Mouse (Mus musculus): ENCODE results near the gene Mbnl1.

GRCm38 (mm10) chr3:60483305-60483704, 10.7 kb downstream of the Mbnl1 start:
- TF ChIP-seq CTCF (conservative IDR thresholded peaks at IDR 0.05; ENCODE audit: insufficient read depth, insufficient read length, low read depth, low read length) (no peak), POLR2A (IDR thresholded peaks at IDR 0.05; ENCODE audit: low read depth, low read length) (no peak)
